Mouse (Mus musculus) left cerebral cortex, postnatal 36 days (tissue): ENCODE data around the gene Polr2l. TPM values are rescaled to one million over a fixed set of nuclear protein-coding genes. Genes with fewer than 3 reads are reported as not detected.
A peak's percentile ranks its signal among the peaks of the same experiment; 100 is the strongest.

ENCODE experiments used
- DNase-seq, 2 experiments: peaks; one replicate each; pipeline ENCODE4 v3.0.0; 2021 to 2022; ENCODE audit warnings: low spot score in 2 of 2, mixed read lengths in 1 of 2
- intact Hi-C: fragments of 180-260 bp; cut with DNase I; formaldehyde crosslinking; loops from one replicate; pipeline ENCODE4 v1.15.1; 2025
- total RNA-seq, 2 experiments: library from RNA; stranded (reverse); gene quantifications; 2 replicates each; pipeline ENCODE4 v1.2.3; 2021

Polr2l gene
- total RNA-seq, result 10 to 100 TPM; 38.0 to 40.1 TPM

DNA sequence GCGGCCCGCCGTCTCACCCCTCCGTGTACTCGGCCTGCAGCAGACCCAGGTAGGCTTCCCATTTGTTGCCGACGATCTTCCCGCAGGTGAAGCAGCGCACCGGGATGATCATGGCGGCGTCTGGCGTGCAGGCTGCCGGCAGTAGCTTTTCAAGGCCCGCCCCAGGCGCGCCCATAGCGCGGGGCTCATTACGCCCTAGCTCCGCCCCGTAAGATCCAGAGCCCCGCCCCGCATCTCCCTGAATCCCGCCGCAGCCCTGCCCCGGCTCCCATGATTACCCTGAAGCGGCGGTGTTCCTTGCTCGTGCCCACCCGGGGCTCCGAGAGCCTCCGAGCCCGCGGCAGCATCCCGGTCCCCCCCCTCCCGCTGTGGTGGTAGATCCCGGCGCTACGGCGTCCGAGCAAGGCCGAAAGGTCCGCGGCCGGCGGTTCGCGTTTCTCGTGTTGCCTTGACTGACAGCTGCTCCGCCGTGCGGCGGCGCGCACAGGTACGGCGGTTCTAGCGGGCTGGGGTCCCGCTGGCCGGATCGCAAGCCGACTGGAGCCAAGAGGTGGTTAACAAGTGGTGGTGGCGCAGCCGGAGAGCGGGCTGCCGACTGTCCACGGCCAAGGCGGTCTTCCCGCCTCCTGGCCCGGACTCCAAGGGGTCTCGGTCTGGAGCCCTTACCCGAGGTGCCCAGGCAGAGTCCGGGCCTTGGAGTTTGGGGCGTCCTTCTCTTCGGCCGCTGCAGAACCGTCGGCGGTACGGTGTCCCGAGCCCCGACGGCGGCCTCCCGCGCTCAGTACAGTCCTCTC is at the start of gene Polr2l, which contains the start of gene Tspan4:
Gene Polr2l, minus strand, starts transcription at position 122 of the 794 bp plus-strand sequence.
Gene Tspan4, plus strand, starts transcription at position 230 of the 794 bp plus-strand sequence.
- intact Hi-C loops, result no loop called here
- peak; percentile 87 for DNase-seq

DNA sequence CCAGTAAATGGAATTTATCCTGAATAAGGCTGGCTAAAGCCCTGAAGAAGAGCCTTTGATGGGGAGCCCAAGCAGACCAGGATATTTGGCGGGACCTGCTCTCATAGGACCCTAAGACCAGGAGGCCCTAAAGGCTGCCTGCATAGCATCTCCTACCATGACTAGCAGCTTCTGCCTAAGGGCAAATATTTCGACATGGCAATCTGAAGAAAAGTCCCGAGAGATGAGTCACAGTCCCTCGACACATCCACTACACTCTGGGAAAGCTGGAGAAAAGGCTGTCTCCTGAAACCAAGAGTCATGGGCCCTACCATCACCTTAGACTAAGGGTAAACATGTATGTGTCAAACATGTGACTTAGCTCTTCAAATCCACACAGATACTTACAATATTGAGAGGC is 49.3 kb upstream of the Polr2l start:
- no peak for DNase-seq
- intact Hi-C loops, result loop anchor here (2.0 kb wide), 2 partner anchors 43 to 115 kb away; no protein-coding TSS in a partner anchor

DNA sequence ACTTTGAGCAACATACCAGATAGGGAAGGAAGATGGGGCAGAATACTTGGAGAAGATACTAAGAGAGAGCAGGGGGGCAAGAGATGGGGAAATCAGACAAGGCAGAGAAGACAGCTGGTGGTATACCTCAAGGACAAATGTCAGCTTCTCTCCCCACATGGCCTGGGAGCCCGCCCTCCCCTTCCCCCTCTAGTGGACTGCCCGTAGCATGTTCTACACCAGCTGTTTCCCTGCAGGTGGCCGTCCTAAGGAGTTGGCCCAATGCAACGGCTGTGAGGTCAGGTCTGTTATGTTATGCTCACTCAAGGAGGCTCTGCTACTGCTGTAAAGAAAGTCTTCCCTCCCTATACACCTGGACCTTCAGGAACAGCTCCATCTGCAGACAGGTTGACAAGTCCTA is 48.1 kb upstream of the Polr2l start:
- intact Hi-C loops, result no loop called here

DNA sequence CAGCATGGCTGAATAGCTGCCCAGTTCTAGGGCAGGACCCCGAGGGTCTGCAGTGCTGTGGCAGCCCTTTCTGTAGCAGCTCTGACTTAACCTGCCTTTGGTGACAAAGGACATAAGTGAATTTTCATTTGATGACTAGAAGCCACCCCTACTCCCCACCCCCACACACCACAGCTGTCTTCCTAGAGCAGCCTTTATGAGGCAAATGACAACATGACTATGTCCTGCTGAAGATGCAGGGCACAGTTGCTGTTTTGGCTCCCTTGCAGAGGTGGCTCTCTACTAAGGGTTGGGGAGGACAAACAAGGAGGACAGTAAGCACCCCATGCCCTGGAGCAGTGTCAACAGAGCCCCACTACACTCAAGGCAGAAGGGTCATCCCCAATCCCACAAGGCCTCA is 44.9 kb upstream of the Polr2l start:
- DNase-seq, result no peak
- intact Hi-C loops, result no loop called here

More for the DNA sequence above, 48.1 kb upstream of the Polr2l start:
- DNase-seq, result no peak

DNA sequence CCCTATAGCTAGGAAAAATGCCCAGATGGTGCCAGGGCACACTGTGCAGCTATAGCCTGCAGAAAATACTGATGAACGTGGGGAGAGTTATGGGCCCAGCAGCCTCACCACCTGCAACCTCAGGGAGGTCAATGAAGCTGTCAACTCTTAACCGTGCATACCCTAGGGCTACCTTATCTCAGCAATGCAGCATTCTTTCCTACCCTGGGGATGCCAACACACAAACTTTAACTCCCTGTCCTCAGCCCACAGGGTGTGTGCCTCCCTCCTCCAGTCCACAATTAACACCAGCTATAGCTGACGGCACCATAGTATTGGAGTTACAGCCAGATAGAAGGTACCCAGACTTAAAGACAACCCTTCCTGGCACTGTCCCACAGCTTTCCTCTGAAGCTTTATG is 44.0 kb upstream of the Polr2l start:
- no peak for DNase-seq
- intact Hi-C loops, result no loop called here

DNA sequence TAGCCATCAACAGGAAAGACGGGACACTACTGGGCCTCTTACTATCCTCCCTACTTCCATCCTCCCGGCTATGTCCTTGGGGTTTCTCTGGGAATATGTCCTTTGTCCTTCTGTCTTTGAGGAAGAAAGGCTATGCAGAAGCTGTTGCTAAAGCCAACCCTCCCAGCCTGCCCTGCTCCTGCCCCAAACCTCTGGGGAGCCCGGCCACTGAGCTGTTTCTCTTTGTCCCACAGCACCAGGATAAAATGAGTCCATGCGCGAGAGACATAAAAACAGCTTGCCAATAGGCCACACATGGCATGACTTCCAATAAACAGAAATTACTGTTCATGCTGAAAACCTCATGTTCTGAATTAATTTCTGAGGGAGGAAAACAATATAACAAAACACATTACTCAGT is 43.4 kb upstream of the Polr2l start:
- intact Hi-C loops, result no loop called here
- no peak for DNase-seq

DNA sequence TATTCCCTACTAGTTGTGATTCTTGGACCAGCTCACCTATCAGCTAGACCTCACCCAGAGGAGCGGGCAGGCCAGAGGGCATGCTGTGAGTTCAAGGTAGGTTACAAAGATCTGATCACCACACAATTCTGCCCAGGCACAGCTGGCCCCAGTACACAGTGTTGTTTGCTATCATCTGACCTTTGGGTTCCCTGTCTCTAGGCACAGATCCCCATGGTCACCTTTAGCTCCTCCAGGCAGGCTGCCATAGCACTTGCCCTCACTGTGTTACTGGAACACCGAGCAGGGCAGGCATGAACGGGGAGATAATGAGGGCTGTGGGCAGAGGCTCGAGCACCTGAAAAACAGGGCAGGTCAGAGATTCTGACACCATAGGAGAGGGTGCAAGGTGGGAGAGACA is 42.7 kb upstream of the Polr2l start:
- DNase-seq, result no peak
- intact Hi-C loops, result no loop called here

DNA sequence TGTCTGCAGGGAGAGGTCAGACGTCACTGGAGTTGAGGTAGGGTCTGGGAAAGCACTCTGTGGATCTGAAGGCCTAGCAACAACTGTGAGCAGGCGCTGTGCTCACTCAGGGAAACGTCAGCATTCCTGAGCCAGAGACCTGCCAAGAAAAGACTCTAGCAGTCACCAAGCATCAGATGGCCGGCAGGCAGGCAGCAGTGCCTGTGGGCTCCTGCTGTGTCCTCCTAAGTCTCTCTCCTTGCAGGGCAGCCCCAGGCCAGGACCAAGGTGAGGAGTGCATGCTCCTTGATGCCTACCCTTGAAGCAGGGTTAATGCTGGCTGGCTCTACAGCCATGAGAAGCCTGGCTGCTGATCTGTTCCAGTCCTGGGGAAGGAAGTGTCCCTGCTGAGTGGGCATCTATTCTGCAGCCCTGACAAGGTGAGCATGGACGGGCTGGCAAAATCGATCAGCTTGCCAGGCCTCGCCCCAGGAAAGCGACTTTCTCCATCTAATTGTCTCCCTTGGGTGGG is 35.8 kb upstream of the Polr2l start:
- intact Hi-C loops, result no loop called here
- no peak for DNase-seq

DNA sequence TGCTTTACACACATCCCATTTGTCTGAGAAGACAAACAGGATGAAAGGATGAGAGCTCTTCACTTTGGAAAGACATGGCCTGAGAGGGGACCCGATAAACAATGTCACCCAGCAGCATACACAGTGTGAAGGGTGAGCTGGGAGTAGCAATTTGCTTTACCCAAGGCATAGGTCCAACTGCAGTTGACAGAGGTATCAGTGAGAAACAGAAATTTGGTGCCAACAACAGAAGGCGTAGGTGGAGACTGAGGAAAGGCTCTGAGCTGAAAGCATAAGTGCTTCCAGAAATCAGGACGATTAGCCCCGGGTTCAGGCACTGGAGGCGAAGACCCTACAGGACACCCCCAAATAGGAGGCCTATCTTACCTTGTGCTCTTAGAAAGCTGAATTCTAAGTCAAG is 35.3 kb upstream of the Polr2l start:
- no peak for DNase-seq
- intact Hi-C loops, result no loop called here

DNA sequence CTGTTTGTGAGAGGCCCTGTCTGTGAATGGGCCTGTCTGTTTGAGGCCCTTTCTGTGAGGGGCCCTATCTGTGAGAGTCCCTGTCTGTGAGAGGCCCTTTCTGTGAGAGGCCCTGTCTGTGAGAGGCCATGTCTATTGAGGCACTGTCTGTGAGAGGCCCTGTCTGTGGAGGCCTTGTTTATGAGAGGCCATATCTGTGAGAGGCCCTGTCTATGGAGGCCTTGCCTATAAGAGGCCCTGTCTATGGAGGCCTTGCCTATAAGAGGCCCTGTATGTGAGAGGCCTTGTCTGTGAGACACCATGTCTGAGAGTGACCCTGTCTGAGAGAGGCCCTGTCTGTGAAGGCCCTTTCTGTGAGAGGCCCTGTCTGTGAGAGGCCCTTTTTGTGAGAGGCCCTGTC is 33.2 kb upstream of the Polr2l start:
- intact Hi-C loops, result no loop called here
- DNase-seq, result no peak

DNA sequence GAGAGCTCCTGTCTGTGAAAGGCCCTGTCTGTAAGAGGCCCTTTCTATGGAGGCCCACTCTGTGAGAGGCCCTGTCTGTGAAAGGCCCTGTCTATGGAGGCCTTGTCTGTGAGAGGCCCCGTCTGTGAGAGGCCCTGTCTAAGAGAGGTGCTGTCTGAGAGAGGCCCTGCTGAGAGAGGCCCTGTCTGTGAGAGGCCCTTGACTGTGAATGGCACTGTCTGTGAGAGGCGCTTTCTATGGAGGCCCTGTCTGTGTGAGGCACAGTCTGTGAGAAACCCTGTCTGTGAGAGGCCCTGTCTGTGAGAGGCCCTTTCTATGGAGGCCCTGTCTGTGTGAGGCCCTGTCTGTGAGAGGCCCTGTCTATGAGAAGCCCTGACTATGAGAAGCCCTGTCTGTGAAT is 31.3 kb upstream of the Polr2l start:
- intact Hi-C loops, result no loop called here
- DNase-seq, result no peak

DNA sequence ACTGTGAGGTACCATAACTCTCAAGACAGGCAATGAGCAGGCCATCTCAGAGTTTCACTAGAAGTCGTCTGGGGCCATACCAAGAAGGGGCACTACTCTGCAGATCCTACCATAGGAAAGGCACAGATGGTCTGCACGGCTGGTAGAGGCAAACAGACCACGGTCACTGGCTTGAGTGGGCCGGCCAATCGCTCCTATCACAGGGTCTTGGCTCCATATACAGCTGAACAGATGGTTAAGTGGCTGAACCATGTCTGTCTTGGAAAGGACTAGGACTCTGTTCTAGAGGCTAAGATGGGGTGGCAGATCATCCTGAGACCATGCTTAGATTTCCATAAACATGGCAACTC is 27.6 kb upstream of the Polr2l start:
- intact Hi-C loops, result no loop called here
- DNase-seq, result no peak

DNA sequence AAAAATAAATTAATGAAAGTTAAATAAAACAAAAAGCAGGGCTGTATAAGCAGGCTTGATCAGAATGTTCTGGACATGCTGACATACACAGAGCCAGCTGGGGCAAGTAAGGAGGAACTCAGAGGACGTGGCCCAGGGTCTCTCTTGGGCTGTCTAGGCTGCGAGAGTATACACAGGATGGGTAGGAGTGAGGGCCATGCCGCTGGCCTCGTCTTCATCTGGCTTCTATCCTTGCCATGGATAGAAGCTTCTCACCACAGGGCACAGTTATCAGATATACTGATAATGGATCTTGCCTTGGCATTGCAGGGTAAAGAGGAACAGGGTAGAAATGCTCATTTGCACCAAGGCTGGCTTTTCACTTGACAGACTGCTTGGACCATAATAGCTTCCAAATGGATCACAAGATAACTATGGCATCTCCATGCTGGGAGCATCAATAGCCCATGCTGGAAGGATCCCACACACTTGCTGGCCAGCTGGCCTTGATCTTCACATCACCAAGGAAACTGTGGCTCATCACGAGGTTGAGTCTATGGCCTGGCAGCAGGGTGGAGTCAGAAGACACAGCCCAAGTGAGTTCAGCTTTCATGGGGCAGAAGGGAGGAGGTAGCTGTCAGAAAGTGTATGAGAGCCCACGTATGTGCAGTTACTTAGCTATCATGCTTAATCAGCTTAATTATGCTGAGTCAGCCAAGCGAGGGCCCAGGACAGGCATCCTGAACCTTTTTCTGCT is 27.1 kb upstream of the Polr2l start:
- DNase-seq, result no peak
- intact Hi-C loops, result no loop called here

DNA sequence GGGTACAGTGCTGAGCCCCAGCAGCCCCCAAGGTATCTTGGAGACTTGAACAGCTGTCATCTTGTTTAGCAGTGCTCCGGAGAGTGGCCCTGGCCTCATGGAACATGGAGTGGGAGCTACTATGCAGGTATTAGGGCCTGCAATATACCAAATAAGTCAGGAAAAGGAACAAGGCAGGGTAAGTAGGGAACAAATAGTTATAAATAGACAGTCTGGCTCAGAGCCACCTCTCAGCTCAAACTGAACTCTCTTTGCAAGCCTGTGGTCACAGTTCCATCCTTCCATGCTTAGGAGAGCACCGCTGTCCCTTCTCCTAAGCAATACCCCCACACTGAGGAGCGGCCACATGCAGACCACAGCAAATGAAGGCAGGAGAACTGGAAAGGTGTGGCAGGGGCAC is 22.7 kb upstream of the Polr2l start:
- DNase-seq, result no peak

DNA sequence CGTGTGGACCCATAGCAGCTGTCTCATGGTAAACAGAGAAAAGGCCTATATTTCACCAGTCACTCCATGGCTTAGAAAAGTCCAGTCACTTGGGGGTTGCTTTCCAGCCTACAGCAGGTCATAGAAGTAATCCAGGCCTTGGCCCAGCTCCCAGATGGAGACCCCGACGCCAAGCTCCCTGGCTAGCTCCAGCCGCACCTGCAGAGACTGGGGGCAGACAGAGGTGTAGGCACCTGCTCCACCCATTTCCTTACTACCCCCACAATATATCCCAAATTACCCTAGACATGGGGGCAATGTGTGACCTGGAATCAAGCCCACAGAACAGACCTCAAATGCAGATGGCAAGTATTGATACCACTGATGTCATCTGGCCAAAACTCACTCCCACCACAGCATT is 21.0 kb upstream of the Polr2l start:
- no peak for DNase-seq
- intact Hi-C loops, result no loop called here

More for the DNA sequence above, 22.7 kb upstream of the Polr2l start:
- intact Hi-C loops, result no loop called here

DNA sequence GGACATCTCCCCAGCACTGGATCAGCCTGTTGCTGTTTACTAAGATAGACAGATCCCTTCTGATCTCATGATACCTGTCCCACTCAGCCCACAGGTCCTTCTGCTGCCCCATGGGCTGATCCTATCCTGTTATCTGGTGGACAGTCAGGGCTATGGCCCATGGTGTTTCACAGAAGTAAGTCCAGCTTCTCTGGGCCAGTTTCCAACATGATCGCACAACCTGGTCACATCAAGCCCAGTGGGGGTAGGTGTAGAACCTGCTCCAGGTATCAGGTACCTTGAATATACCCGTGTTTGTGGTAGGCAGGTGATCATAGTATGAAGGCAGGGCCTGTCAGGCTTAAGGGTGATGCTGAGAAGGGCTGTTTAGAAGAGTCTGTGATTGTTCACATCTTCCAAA is 20.4 kb upstream of the Polr2l start:
- intact Hi-C loops, result no loop called here
- DNase-seq, result no peak

DNA sequence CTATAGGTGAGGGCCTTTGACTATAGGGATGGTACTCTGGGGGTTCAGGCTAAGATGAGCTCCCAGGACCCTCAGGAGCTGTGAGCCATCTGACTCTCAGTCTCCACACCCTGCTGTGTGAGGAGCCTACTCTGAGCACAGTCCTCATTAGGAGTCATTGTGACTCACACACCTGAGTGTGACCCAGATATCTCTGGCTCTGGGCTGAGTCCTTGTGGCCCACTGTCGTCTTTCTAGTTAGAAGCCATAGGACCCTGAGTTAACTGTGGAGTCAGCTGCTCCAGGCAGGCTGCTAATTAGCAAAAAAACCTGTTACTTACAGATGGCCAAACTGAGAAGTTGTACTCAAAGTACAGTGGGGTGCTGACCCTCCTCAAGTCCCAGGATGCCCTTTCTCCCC is 18.8 kb upstream of the Polr2l start:
- no peak for DNase-seq
- intact Hi-C loops, result no loop called here

DNA sequence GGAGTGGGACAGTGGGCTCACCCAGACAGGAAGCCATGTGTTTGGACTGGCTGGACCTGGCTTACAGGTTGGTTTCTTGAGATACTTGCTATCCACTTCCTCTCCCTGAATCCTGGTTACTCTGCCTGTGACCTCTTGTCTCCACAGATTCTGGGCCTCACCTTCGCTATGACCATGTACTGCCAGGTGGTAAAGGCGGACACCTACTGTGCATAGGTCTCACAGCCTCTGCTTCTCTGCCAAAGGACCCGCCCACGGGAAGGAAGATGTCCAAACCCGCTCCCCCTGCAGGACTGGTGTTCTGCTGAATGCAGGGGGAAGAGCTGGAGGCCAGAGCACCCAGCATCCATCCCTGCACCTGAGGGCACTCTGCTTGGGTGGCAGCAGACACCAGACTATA is 17.8 kb upstream of the Polr2l start:
- intact Hi-C loops, result no loop called here
- DNase-seq, result no peak

DNA sequence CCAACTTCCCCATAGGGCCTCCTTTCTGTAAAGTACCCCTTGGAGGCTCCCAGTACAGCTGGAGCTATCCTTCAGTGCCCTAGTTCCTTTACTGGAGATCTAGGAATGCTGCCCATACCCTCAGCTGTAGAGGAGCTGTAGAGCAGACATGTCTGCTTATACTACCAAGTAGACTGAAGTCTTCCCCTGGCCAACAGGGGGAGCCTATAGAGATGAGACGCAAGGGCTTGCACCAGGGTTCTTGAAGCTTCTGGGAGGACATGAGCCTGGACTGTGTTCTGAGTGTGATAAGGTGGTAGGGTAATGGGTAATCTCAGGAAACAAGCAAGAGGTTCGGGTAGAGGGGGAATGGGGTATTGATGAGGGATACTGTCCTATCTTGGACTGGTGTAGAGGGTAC is 16.2 kb upstream of the Polr2l start:
- intact Hi-C loops, result no loop called here
- DNase-seq, result no peak

DNA sequence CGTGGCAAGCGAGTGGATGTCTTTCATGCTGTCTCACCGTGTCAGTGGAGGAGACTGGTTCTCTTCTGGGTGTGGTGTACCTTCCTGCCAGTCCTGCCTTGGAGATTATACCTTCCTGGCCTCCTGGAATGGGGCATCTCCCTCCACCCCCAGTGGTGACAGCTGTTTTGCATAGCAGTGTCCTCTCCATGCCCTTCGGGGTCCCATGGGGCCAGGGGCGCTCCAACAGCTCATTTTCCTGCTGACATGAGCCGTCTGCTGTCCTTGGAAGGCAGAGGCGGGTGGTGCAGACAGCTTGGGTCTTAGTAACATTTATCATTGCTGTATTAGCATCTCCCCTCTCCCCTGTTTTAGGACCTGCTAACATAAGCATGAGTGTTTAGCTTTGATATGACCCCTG is 12.2 kb upstream of the Polr2l start:
- DNase-seq, result no peak
- intact Hi-C loops, result no loop called here

DNA sequence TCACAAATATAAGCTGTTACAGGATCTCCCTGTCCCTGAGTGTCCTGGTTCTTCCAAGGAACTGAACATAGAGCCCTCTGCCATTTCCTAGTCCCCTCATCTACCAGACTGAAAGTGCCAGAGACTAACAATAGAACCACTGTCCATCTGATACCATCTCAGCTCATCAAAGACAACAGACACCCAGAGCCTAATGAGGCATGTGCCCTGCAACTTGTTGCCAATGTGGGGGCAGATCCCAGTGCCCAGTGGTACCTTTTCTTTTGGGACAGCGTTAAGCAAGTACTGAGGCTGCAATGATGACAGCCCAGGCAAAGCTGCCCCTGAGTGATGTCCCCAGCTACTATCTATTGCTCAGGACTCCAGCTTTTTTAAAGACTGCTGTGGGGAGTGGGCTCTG is 11.3 kb upstream of the Polr2l start:
- DNase-seq, result no peak
- intact Hi-C loops, result no loop called here
